Mouse (Mus musculus) heart, adult 8-10 months (tissue): Measurements from ENCODE around the gene Ilf3. TPM values are rescaled to one million over a fixed set of nuclear protein-coding genes. Genes with fewer than 3 reads are reported as not detected.

Experiments
- DNase-seq: peaks from one replicate; pipeline ENCODE4 v3.0.0; 2022; ENCODE audit warnings: low spot score
- total RNA-seq, 4 experiments: library from RNA; stranded (reverse); gene quantifications; 2 replicates each; pipeline ENCODE4 v1.2.4; 2022

The Ilf3 gene
- total RNA-seq, 4 experiments from 2014 or later: 28.2 to 31.4 (median 29.8) TPM

DNA sequence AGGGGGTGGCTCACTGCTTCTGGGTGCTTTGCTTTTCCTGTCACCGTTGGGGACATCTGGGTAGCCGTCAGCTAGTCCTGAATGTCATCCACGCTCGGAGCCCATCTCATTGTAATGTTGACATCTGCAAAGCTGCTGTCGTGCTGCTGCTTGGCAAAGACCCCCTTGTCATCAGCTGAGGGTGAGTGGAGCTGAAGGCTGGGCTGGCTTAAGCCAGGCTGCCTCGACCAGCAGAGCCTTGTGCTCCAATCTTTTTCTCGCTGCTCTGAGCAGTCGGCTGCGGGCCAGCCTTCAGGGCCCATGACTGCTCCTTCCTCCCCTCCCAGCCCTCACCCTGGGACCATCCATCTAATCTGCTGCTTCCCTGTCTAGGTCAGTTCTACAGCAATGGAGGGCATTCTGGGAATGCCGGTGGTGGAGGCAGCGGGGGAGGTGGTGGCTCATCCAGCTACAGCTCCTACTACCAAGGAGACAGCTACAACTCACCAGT, 35.1 kb downstream of the Ilf3 start:
- no peak for DNase-seq

DNA sequence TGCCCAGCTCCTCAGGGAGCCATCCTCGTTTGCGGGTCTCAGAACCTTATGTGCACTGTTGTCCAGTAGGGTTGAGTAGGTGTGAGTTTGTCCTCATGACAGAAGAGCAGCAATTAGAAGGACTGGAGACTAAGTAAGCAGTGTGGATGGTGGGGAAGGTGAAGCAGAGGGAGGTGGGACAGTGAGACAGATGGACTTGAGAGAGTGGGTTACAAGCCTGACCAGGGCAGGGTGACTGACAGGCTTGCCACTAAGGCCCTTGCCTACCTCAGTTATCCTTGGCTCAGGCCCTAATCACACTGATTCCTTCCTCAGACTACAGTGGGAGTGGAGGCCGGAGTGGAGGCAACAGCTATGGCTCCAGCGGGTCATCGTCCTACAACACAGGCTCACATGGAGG, 36.1 kb downstream of the Ilf3 start:
- no peak for DNase-seq

DNA sequence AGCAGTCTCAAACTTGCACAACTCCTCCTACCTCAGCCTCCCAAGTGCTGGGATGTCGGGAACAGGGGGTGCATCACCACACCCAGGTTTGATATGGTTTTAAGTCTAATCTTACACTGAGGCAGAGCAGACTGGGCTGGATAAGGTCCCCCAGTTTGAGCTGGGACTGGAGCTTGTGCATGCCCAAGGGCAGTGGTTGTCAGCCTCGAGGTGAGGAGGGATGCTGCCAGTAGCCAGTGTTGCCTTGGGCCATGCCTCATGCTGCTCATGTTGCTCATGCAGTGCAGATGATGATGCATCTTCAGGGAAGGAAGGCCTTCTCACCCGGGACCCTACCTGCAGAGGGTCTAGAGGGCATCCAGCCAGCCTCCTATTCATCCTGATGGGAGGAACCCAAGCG, 37.9 kb downstream of the Ilf3 start:
- no peak for DNase-seq

DNA sequence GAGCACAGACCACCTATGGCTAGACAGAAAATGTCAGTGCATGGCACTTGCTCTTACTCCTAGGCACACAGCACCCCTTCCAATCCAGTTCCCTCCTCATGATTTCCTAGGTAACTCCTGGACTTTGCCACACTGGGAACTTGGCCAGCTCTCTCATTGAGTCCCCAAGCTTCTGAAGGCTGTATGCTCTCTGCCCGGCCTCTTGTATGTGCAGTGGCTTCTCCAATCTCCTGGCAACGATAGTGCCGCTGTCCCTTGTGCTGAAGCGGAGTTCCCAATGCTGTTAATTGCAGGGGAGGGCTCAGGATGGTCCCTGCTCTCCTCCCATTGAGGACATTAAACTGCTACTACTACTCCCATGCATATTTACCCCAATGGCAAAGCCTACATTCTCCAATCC, 40.3 kb downstream of the Ilf3 start:
- no peak for DNase-seq

DNA sequence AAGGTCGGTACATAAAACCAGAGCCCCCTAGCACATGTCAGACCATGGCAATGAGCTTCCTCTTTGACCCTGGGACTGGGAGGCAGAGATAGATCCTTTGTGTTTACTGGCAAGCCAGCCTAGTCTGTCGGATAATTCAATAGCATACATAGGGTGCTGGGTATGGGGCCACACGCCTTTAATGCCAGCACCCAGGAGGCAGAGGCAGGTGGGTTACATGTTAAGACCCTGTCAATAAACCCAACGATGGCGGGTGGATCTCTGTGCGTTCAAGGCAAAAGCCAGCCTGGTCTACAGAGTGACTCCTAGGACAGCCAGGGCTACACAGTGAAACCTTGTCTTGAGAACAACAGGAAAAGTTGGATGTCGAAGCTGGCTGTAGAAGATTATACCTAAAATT, 41.0 kb downstream of the Ilf3 start:
- DNase-seq: no peak

DNA sequence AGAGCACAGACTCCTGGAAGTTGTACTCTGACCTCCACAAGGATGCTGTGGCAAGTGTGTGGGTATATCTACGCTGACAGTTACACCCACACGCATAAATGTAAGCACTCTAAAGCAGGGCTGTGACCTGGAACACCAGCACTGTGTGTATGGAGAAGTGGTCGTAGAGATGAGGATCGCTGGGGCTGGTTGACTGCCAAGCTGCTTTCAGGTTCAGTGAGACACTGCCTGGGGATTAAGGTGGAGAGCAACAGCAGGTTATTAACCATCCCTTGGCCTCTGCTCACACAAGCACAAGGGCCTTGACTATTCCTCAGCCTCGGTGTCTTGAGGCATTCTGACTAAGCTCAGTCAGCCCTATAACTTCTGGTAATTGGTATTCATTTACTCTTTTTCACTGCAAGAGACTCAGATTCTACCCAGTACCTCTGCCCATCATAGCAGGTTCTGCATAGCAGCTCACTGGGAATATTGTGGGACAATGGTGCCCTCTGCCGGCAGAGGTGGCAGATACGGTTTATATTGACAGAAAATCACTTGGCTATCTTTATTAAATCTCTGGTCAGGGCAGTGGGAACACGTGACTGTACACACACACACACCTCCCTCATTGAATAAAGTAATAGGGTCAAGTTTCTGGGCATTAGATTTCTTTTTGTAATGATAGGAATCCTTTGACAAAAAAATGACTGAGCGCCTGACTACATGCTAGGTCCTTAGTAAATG, 42.1 kb downstream of the Ilf3 start:
- peak; percentile 74 for DNase-seq

DNA sequence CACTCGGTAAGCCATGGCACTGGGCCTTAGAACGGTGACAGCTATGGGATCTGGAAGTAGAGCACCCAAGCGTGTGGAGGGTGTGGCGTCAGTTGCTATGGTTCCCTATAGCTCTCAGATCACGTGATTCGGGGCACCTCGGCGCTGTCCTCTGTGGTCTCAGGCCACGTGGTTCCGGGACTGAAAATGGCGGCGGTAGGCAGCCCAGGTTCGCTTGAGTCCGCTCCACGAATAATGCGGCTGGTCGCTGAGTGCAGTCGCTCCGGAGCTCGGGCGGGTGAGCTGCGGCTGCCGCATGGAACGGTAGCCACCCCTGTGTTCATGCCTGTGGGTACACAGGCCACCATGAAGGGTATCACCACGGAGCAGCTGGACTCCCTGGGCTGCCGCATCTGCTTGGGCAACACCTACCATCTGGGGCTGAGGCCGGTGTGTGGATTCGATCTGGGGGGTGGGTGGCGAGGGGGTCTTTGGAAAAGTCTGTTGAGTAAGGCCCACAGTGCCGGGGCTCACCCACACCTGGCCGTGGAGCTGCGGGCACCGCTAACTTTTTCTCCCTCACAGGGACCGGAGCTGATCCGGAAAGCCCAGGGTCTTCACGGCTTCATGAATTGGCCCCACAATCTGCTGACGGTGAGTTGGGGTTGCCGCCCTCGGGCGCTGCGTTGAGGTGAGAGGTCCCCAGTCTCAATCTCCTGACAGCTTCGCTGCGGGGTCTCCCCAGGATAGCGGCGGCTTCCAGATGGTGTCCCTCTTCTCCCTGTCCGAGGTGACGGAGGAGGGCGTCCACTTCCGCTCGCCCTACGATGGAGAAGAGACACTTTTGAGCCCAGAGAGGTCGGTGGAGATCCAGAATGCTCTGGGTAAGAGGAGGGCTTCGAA, 44.2 kb downstream of the Ilf3 start, which contains the start of gene Qtrt1:
Qtrt1 (plus strand) TSS at position 169 of the 882 bp plus-strand sequence.
- peak; percentile 83 for DNase-seq

DNA sequence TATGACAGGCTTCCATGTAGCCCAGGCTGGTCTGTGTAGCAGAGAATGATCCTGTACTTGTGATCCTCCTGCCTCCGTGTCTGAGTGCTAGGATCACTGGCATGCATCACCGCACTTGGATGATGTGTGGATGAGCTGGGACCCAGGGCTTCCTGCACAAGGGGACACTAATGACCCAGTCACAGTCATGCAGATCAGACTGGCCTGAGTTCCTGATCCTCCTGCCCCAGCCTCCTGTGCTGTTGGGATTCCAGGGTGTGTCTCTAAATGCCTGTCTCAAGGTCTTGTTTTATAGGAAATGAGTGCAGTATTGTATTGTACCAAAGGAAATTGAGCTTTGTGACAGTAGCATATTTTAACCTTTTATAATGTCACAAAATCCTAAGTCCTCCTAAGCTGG, 50.2 kb downstream of the Ilf3 start:
- DNase-seq: no peak

DNA sequence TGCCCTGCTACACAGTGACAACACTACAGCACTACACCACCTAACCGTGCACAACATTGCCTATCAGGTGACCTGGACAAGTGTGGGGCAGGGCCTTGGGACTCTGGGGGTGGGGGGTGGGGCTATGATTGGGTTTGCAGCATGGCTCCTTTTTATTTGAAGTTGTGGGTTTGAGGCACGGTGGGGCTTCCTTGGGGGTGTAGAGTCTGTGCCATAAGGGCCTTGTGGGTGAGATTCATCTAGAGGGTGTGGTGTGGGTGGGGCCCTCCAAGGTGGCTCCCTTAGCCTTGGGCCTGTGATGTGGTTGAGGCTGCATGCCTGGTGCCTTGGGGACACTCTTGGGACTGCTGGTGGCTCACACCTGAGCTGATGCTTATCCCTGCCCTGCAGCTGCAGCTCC, 52.0 kb downstream of the Ilf3 start:
- DNase-seq: no peak

DNA sequence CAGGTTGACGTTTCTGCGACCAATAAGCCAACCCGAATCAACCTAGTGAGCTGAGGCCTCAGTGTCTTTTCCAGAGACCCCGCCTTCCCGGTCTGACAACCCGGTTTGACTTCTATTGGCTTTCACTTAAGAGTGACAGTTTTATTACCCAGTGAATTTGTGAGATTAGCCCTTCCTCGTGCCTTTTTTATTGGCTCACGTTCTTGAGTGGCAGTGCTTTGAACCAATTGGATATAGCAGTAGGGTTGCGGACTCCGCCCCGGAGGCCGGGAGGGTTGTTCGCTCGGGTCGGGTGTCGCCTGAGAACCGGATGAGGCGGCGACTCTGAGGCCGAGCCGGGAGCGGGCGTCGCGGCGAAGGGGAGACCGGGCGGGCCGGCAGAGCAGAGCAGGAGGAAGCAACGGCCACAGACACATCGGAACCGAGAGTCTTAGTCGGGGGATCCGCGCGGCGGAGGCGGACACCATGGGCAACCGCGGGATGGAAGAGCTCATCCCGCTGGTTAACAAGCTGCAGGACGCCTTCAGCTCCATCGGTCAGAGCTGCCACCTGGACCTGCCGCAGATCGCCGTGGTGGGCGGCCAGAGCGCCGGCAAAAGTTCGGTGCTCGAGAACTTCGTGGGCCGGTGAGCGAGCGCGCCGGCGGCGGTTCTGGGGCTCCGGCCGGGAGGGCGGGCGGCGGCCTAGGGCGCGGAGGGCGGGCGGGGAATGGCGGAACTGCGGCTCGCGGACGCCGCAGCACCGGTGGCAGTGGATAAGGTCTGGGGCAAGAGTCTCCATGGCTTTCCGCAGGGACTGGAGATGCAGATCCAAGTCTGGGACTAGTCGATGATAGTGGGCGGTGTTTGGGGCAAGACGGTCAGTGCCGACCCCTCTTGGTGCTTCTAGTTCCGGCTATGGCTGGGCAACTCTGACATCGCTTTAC, 57.2 kb downstream of the Ilf3 start, which contains the start of gene Dnm2:
Dnm2 (plus strand) TSS at position 278 of the 925 bp plus-strand sequence.
- peak; percentile 100 for DNase-seq

DNA sequence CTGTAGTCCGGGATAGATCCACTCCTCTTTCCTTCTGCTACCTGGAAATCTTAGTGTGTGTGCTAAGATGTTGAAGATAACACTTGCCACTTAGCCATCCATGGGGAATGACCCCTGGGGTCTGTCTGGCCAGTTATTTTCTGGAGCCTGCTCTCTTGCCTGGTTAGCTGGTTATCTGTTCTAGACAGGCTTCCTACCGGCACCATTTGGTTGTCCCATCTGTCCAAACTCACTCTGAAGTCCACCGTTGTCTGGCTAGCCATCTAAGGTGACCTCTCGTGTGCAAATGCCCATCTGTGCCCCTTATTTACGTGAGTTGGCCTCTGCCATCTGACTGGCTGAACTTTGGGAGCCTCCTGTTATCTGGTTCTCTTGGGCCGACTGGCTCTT, 57.9 kb downstream of the Ilf3 start:
- DNase-seq: no peak

DNA sequence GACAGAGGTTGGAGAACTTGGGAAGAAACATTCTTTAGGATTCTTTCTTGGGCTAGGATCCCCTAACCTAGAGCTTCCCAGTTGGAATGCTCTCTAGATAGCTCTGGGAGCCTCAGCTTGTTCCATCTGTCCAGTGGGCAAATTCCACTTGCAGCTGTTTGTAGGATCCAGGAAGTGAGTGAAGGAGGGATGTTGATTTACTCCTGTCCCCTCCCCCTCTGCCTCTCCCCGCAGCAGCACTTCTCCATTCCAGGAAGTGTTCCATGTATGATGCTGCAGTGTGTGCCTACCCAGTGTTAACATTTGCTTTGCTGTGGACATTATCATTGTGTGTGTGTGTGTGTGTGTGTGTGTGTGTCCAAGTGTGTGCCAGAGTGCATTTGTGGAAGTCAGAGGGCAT, 58.3 kb downstream of the Ilf3 start:
- no peak for DNase-seq

DNA sequence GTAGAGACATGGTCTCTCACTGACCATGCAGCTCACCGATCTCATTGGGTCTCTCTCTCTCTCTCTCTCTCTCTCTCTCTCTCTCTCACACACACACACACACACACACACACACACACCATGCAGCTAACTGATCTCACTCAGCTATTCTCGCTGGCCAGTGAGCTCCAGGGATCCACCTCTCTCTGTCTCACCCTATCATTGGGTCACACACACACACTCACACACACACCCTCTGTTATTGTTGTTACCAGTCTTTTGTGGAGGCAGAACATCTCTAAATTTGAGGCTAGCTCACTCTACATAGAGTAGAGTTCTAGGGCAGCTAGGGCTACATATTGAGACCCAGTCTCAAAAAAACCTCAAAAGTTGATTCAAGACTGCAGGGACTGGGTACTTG, 58.9 kb downstream of the Ilf3 start:
- DNase-seq: no peak

DNA sequence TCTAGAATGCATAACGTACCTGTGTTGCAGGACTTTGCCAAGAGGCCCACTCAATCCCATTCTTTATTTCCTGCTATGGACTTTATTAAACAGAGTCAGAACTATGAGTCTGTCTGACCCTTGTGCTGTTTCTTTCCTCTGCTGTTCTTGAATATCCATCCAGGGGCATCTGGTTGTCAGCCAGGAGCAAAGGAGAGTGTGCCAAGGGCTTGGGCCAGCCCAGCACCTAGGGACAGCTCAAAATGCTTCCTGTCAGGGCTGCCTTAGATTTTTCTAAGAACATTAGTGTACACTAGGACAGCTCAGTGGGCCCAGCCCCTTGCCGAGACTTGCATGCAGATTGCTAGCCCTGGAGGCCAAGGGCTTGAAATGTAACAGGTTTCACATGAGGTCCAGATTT, 60.1 kb downstream of the Ilf3 start:
- no peak for DNase-seq

DNA sequence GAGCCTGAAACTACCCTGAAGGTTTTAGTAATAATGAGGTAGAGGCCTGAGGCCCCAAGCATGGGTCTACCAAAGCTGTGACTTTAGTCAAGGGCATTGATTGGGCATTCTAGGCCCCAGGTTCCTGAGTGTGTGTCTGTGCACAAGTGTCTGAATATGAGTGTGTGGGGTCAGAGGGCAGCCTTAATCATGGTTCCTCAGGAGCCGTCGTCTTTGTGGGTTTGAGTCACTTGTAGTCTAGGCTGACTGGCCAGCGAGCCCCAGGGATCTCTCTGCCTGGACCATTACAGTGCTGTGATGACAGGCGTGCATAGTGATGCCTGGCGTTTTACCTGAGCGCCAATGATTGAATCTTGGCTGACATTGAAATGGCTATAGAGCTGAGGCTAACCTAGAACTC, 60.5 kb downstream of the Ilf3 start:
- DNase-seq: no peak

DNA sequence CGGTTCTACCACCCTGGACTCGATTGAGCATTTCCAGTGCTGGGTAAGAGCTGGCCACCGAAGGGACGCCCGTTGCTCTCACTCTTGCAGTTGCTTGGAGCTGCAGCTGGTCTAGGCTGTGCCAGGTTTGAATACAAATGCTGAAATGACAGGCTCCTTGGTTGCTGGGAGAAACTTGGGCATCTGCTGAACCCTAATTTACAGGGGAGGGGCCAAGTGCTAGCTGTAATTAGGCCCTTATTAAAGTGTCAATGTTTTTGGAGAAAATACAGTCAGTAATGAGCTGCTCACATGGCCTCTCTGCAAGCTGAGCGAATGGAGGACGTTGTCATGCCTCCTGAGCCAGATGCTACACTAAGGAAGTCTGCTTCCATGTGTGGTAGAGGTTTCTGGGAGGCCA, 63.1 kb downstream of the Ilf3 start:
- no peak for DNase-seq

DNA sequence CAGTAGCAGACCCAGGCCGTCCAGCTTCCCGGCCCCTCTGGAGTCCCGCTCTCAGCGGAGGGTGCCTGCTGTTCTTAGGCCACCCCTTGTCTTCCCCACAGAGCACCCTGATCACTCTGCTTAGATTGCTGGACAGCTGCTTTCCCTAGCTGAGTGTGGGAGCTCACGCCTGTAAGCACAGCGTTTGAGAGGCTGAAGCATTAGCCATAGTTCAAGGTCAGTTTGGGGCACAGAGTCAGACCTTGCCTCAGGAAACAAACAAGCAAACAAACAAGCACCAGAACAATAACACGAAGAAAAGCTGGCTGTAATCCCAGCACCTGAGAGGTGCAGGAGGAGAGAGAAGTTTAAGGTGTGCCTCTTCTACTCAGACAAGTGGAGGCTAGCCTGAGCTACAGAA, 64.4 kb downstream of the Ilf3 start:
- no peak for DNase-seq

DNA sequence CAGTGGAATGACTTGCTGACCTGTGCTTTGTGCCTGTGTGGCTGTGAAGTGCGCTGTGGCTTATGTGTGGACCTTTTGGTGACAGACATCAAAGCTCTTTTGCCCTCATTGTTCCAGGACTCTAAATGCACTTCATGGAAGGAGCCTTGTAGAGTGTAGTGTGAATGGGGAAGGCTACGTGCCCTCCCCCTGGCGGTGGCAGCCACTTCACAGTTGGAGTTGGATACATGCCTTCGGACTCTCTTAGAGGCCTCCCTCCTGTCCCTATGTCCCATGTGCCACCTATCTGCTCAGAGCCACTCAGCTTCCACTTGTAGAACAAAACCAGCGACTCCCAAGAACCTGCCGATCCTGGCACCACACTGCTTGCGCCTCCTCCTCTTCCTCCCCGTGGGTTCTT, 66.1 kb downstream of the Ilf3 start:
- no peak for DNase-seq

DNA sequence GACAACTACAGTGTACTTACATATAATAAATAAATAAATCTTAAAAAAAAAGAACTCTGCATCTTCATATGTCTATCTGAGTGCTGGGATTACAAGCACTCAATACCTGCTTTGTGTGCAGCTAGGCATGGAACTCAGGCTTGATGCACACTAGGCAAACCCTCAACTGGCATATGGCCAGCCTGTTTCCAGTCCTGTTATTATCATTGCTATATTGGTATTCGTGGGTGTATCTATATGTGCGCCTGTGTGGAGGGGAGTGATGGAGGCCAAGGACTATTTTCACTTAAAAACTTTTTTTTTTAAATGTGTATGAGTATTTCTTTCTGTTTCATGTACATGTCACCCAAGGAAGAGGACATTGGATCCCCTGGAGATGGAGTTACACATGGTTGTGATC, 66.7 kb downstream of the Ilf3 start:
- DNase-seq: no peak

DNA sequence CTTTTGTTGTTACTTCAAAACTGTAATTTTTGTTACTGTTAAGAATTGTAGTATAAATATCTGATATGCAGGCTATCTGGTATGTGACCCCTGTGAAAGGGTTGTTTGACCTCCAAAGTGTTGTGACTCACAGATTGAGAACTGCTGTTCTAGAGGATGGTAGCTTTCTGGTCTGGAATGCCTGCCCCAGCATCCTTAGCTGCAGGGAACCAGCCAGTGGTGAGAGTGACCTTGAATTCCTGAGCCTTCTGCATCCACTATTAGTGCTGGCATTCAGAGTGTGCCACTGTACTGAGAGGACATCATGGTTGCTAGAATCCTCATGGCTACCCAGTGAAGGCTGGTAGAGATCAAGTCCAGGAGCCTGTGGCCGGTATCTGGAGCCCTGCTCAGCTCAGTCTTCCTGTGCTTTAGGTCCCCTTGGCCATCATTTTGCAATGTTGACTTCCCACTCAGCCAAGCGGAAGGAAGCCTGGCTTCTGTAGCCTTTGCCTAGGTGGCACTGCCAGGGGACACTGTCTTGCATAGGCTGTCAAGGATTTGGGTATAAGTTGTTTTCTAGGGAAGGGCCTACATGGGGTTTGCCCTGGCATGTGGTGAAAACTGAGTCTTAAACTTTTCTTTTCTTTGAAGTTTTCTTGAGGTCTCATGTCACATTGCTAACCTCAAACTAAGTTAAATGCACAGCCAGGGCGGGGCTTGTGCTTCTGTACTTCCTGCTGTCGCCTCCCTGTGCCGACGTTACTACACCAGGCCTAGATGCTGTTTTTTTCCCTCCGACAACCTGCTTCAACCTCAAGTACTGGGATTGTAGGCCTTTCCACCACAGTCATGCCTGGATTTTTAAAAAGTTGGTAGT, 68.3 kb downstream of the Ilf3 start:
- DNase-seq: no peak

DNA sequence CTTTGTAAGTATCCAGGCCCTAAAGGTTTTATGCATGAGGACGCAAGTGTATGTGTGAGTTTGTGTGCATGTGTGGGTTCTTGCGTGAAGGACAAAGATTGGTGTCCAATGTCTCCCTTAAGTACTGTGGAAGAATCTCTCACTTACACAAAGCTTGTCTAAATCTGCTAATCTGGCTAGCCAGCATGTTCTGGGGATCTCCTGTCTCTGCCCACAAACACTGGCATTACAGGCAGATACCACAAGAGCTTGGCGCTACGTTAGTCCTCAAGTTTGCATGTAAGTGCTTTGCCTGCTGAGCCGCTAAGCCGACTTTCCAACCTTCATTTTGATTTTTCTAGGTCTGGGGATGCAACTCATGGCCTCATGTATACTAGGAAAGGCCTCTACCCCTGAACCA, 69.9 kb downstream of the Ilf3 start:
- DNase-seq: no peak
